Mouse (Mus musculus) CD8-positive naive resting alpha-beta T cell, adult 2 months (primary cell): ENCODE measurements around the gene Tkt.
"Not testable (repeated sequence)": the region's sequence is repeated elsewhere in the genome, so short reads cannot be mapped to it uniquely, and the experiment has no call there.

Experiments used
- DNase-seq, 2 experiments: peaks; one replicate each; pipeline ENCODE4 v3.0.0; 2022; ENCODE audit warnings: low read depth in 2 of 2, low spot score in 2 of 2

Tkt gene

DNA sequence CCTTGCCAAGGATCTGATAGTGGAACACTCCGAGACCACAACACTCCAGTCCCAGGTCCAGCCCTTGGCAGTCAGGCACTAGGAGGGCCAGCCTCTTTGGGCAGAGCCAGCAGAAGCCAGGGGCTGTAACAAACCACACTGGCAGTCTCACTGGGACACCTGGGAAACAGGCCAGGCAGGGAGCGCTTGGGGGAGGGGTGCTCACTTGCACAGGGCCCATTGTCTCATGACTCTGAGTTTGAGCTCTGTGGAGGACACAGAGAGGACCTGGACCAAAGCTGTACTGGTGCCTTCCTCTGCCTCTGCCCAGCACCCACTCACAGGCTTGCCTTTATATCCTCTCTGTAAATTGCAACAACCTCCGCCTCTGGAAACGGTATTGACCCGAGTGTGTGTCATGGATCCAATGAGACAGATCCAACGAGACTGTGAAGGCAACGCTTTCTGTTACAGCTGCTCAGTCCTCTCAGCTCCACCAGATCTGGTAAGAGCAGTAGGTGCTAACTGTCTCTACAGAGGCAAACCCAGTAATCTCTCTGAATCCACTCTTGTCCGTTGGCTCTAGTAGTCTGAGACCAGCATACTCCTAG, at the start of gene Tkt:
TSS of gene Tkt (plus strand) at position 229 of the 590 bp plus-strand sequence.
- DNase-seq, result no peak

DNA sequence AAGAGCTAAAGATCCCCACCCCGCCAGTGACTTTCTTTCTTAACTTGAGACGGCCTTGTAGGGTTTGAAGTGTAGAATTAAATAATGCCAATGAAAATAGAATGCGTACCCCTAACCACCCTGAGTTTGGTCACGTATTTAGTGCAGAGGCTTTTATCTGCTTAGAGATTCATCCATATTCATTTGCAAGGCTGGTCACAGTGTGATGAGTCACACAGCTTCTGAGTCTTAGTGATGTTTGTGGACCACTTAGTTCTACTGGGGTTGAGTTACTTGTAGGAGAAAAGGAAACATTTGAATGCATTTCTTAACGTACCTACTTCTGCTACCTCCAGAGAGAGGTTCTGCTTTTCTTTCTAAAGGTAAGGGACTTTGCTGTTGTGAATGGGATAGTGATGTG, 43.2 kb upstream of the Tkt start:
- no peak for DNase-seq

DNA sequence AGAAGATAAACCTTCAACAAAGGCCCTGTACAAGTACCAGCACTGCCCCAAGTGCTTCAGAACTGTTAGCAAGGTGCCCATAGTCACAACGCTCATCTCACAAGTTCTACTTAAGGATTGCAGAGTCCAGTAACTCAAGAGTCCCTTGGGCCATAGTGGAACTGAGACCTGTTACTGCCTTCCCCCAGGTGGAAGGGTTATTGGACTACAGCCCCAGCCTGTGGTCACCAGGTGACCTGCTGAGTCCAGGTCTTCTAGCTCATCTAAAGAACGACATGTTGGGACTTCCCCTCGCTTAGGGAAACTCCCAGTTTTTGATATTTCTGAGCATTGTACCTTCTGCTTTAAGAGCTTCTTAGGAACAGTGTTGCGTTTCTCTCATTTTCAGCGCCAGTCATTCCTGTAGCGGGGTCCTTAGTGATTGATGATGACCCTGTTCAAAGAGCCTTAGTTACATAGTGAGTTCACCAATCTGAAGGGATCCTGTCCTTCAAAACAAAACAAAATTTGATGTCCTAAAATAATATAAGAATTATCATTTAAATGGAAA, 37.9 kb upstream of the Tkt start:
- DNase-seq, result no peak

DNA sequence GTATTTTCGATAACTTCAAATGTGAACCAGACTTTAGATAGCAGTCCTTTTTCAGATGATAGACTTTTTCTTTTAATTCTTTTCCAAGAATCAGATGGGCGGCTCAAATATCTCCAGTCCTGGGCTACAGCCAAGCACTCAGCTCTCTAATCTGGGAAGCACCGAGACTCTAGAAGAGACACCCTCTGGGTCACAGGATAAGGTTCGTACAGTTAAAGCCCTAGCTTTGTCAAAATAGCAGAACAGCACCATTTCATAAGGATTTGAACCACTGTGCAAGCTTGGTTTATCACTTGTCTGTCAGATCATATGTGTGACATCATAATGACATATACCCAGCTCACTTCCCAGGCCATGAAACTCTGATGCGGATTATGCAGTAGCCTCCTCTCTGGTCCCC, 35.3 kb upstream of the Tkt start:
- no peak for DNase-seq

DNA sequence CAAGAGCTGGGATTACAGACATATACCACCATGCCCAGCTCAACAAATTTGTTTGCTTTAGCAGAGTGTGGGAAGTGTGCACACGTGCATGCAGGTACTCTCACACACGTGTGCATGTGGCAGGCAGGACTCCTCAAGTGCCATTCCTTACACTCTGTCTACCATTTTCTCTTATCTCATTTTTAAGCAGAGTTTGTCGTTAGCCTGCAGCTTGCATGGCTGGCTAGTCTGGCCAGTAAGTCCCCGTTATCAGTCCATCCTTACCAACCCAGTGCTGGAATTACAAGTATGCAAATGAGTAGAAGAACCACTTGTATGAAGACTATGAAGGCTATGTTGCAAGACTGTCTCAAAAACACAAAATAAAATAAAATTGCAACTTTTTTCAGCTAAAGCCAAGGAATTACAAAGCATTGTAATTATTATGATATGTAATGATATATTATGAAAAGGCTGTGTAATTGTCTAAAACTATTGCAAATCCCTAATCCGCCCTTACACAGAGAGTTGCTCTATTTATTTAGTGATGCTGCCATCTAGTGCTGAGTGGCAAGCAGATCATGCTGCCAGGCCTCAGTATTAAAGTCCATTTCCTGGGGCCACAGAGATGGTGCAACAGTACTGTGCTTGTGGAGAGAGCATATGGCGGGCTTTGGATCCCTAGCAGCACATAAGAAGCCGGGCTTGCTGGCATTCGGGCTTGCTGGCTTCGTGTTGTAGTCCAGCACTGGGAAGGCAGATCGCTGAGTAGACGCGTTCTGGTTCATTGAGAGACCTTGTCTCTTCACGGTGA, 32.0 kb upstream of the Tkt start:
- no peak for DNase-seq

DNA sequence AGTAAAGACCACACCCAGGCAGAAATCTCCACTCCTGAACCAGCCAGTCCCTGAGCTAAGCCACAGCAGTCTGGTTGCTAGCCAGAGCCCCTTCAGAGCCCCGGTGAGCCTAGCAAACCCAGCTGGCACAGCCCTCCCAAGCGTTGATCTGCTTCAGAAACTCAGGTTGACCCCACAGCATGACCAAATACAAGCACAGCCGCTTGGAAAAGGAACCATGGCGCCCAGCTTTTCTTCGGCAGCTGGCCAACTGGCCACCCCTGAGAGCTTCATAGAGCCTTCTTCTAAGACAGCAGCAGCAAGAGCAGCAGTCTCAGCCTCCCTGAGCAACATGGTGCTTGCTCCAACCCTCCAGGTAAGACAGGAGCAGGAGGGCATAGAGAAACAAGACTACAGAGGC, 28.8 kb upstream of the Tkt start:
- no peak for DNase-seq

DNA sequence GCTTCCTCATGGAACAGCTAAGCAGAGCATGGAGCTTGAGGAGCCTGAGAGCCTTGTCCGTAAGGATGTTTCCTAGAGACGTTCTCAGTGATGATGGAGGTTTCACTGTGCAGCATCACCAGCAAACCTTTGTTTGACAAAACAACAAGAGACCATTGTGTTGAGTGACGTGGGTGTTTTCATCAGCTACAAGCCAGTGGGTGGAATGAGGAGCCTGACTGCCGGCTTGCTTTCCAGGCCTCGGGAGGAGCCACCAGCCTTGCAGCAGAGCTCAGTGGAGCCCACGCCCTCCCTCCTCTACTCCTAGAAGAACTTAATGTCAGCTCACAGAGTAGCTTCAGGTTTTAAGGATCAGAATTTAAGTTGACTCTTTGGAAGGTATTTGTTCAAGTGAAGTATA, 24.8 kb upstream of the Tkt start:
- DNase-seq, result no peak

DNA sequence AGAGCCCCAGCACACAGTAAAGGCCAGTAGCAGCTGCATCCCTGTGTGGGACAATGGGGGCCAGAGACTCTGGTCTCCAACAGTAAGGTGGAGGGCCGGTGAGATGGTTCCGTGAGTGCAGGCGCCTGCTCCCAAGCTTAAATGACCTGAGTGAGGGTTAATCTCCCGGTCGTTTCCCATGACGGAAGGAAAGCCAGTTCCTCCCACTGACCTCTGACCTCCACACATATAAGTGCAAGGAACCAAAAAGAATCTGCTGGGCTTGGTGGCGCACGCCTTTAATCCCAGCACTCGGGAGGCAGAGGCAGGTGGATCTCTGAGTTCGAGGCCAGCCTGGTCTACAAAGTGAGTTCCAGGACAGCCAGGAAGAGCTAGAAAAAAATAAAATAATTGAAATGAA, 19.8 kb upstream of the Tkt start:
- DNase-seq, result no peak

DNA sequence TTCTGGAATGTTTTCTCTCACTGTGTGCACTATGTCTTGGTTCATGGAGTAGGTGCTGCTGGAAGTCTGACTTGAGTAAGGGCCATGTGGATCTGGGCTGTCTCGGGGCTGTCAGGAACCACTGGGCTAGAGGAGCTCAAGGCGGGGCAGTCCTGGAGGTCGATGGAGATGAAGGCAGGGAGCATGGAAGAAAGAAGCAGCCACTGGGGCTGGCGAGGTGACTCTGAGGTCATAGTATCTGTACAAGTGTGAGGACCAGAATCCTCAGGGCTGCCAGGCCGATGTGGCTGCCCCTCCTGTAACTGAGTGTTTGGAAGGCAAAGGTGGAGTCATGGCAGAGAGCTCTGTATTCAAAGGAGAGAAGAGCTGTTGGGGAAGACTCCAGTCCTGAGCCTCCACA, 19.2 kb upstream of the Tkt start:
- DNase-seq, result no peak

DNA sequence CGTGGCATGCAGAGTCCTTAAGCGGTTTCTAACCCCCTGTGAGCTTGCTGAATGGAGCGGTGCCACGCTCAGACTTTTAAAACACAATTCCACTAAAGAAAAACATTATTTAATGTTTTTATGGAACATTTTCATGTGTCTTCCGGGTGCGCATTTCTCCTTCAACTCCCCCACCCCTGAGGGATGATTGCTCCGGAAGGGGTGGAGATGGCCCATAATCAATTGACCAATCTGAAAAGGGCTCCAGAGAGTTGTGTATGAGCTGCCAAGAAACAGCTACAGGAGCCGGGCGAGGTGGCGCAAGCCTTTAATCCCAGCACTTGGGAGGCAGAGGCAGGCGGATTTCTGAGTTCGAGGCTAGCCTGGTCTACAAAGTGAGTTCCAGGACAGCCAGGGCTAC, 18.7 kb upstream of the Tkt start:
- DNase-seq, result no peak

DNA sequence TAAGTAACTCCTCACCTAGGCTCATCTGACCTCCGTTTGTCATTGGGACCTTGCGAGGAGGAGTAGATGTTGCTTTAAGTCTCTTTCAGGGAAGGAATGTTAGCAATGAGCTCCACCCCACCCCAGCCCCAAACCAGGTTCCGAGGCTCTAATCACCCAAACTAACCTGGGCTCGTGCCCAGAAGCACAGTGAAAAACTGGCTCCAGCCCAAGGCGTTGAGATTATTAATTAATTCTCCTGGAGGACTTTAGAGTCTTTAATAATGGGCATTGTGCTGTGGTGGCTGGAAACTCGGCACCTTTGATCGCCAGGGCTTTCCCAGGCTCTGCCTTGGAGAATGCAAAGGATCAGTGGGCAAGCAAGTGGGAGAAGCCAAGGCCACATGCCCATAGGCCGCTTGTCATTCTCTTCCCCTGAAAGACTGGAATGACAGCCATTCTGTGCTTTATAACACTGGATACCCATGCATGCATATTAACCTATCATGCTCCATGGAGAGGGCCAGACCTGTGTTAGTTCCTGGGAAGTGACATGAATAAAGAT, 17.4 kb upstream of the Tkt start:
- no peak for DNase-seq

DNA sequence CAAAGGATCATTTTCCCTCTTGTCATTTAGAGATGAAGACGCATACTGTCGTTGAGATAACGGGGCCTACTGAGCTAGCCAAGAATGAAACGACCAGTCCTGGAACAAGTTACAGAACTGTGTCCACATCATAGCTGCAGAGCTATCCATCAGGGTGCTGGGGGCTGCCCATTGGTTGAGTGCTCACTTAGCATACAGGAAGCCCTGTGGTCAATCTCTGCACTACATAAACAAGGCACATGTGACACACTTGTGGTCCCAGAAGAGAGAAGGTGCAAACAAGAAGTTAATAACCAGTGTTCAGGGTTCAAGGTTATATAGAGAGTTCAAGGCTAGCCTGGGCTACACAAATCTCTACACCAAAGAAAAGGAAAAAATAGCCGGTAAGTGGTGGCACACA, 16.7 kb upstream of the Tkt start:
- no peak for DNase-seq

DNA sequence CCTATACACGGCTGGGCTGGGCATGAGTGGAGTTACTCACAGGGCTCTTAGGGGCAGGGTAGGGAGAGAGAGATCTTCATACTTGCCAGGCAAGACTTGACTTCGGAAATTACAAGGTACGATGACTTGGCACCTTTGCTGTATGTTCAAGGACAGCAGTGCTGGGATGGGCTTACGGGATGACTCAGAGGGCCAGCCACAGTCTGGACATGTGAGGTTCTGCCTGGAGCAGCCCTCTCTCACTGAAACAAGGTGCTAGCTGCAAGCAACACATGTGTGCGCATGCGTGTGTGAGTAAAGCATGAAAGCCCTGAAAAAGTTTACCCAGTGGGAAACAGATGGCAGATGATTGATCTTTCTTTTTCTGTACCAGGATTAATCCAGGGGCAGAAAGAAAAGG, 16.3 kb upstream of the Tkt start:
- DNase-seq, result no peak

DNA sequence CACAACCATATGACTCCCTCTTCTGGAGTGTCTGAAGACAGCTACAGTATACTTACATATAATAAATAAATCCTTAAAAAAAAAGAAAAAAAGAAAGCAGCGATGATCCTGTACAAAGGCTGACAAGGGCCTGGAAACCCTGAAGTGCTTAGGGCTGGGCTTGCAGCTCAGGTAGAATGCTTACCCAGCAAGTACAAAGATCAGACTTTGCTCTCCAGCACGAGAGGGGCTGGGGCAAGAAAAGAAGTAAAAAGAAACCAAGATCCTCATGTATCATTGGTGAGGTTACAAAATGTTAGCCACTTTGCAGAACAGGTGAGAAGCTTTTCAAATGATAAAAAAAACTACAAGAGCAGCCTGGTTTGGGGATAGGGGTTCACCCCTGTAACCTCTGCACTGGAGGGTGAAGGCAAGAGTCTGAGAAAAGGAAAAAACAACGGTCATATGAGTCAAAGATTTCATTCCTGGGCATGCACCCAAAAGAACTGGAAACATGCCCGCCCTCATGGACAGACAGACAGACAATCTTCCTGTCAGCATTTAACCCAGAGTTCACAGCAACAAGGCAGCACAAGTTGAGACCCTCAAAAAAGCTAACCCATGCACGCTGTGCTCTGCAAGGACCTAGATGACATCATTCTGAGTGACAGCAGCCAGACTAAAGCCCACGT, 14.2 kb upstream of the Tkt start:
- no peak for DNase-seq

DNA sequence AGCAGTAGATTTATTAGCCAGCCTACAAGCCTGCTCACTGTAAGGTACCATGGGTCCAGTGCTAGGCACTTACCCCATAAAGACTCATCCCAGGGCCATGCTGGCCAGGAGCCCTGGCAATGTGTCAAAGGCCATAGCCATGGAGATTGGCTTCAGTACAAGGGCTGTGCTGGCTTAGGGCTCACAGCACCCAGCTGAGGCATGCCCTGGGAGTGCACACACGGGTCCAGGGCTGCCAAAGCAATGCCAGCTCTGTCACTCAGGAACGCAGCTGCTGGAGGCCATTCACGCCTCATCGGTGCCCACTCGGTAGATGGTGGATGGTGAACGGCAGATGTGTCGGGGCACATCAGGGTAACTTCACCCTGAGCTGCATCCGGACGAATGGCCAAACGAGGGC, 6.6 kb upstream of the Tkt start:
- DNase-seq, result no peak

DNA sequence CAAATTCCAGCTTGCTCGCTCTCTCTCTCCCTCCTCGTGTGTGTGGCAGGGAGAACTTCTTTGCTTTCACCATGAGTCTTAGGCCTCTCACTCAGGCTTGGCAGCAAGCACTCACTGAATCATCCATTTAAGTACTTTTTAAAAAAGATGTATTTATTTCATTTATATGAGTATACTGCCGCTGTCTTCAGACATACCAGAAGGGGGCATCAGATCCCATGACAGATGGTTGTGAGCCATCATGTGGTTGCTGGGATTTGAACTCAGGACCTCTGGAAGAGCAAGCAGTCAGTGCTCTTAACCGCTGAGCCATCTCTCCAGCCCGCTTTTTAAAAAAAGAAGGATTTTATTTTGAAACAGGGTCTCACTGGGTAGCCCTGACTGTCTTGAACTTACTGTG, 4.8 kb upstream of the Tkt start:
- DNase-seq, result not testable (repeated sequence)

DNA sequence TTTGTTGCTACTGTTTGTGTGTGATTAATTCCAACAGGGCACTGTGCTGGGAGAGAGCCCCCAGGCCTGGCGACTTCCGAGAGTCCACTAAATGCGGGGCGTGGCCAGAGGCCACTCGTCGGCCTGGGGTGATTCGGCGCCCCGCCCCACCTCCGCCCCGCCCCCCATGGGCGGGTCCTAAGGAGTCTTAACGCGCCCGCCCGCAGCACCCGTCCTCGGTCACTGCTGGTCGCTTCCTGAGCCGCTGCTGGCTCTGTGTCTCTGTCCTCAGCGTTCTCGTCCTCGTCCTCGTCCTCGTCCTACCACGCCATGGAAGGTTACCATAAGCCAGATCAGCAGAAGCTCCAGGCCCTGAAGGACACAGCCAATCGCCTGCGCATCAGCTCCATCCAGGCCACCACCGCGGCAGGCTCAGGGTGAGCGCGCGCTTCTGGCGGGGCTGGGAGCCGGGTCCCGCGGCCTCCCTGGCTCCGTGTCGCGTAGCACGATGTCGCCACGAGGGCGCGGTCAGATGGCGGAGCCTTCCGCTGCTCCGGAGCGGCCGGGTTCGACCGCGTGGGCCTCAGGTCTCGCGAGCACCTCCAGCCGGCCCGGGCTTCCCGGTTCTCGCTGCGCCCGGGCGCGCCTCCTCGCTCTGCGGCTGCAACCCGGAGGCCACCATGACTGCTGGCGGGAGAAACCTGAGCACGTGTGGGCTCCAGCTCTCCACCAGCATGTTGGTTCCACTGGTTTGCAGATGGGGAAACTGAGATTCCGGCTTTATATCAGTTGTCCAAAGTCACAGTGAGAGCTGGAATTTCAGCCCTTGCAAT, 1.0 kb downstream of the Tkt start:
- peak; percentile 82 to 92 for DNase-seq

DNA sequence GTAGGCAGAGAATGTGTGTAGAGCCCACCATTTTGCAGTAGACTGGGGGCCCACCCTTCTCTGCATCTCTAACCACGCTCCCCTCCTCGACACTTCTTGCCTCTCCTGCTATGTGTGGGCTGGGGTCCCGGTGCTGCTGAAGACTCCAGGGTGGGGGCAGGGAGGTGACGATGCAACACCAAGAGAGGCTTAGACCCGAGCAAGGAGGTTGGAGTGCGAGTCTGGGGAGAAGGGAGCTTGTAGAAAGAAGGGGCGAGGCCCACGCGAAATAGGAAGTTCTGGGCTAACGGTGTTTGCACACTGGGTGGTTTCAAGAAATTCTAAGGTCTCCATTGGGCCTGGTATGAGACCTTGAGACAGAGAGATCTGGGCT, 1.6 kb downstream of the Tkt start:
- DNase-seq, result peak in 1 of 2 experiments; percentile 16

DNA sequence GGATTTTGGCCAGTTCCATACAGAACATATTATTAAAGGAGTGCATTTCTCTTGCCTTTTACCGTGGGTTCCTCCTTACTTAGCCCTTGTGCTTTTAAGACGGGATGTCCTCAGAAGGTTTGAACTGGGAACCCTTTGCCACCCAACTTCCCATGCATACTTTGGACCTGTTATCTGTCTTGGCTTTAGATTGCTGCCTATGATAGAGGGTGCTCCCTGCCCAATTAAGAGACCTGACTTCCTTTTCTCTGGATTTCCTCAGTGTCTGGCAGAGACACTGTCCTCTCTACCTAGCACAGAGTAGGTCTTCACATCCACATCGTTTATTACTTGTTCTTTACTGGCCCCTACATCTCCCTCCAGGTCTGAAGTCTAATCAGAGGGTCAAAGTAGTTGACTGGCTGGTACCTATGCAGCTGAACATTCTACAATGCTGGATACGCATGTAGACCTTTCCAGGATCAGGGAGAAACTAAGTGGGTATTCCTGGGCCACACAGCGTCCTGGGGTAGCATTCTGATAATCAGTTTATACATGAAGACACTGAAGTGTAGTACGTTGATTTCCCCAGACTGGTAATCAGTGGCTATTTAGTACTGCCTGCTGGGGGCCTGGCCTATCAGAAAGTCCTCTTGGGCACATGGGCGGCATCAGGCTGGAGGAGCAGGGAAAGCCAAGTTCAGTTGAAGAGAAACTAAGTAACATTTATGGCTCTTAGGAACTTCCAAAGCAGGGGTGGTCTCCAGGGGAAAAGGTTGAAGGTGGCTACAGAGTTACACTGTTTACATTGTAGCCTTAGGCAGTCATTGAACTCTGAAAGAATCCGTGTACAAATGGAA, 2.3 kb downstream of the Tkt start:
- no peak for DNase-seq

DNA sequence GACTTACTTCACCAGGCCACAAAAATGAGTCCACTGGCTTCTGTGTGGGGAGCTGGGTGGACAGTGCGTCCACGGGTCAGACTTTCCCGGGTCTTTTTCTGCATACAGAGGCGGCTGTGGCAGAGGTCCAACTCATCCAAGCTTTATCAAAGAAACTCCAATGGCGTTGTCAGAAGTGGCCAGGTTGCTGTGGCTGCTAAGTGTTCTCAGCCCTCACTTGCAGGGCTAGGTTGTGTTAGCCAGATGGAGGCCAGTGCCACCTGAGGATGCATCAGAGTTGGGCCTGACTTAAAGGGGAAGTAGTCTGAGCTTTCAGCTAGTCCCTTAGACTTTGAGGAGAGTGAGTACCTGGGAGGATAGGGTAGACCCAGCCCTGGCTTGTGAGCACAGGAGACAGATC, 3.4 kb downstream of the Tkt start:
- no peak for DNase-seq
